Mouse (Mus musculus): ENCODE measurements around the gene Gstm6.

Gstm6 gene

GRCm38 (mm10) chr3:107941261-107941660, 2.3 kb downstream of the Gstm6 start:
- DNase-seq (ENCODE audit: inconsistent age in 2 of 2, low spot score in 1 of 2), result peak in 1 of 2 experiments; percentile 78

GRCm38 (mm10) chr3:107940524-107940923, 3.0 kb downstream of the Gstm6 start:
- DNase-seq (ENCODE audit: inconsistent age in 2 of 2, low spot score in 1 of 2), result no peak

- DNase-seq (ENCODE audit: inconsistent age in 2 of 2, low spot score in 1 of 2), result no peak
Observed at GRCm38 (mm10) chr3:107939830-107940229, 3.7 kb downstream of the Gstm6 start.

- DNase-seq (ENCODE audit: inconsistent age in 2 of 2, low spot score in 1 of 2), result peak; percentile 82 to 93
Observed at GRCm38 (mm10) chr3:107939403-107939802, 4.1 kb downstream of the Gstm6 start.

GRCm38 (mm10) chr3:107935888-107936287, 7.7 kb downstream of the Gstm6 start:
- peak in 1 of 2 experiments; percentile 27 for DNase-seq (ENCODE audit: inconsistent age in 2 of 2, low spot score in 1 of 2)

- DNase-seq (ENCODE audit: inconsistent age in 2 of 2, low spot score in 1 of 2), result peak in 1 of 2 experiments; percentile 68
Observed at GRCm38 (mm10) chr3:107935268-107935667, 8.3 kb downstream of the Gstm6 start.

- peak; percentile 34 to 69 for DNase-seq (ENCODE audit: inconsistent age in 2 of 2, low spot score in 1 of 2)
Observed at GRCm38 (mm10) chr3:107932128-107932527, 11.4 kb downstream of the Gstm6 start.

- DNase-seq (ENCODE audit: inconsistent age in 2 of 2, low spot score in 1 of 2), result peak; percentile 99 to 100
Observed at GRCm38 (mm10) chr3:107931670-107932069, 11.9 kb downstream of the Gstm6 start, which contains the start of gene Gstm7. TSS of gene Gstm7 (minus strand) at chr3:107931817.

GRCm38 (mm10) chr3:107931134-107931533, 12.4 kb downstream of the Gstm6 start:
- DNase-seq (ENCODE audit: inconsistent age in 2 of 2, low spot score in 1 of 2), result no peak

GRCm38 (mm10) chr3:107929731-107930130, 13.8 kb downstream of the Gstm6 start:
- no peak for DNase-seq (ENCODE audit: inconsistent age in 2 of 2, low spot score in 1 of 2)

- DNase-seq (ENCODE audit: inconsistent age in 2 of 2, low spot score in 1 of 2), result peak; percentile 36 to 55
Observed at GRCm38 (mm10) chr3:107929243-107929642, 14.3 kb downstream of the Gstm6 start.

GRCm38 (mm10) chr3:107928691-107929090, 14.9 kb downstream of the Gstm6 start:
- peak; percentile 40 to 76 for DNase-seq (ENCODE audit: inconsistent age in 2 of 2, low spot score in 1 of 2)

GRCm38 (mm10) chr3:107927841-107928240, 15.7 kb downstream of the Gstm6 start:
- DNase-seq (ENCODE audit: inconsistent age in 2 of 2, low spot score in 1 of 2), result peak; percentile 57 to 78

GRCm38 (mm10) chr3:107925335-107925734, 18.2 kb downstream of the Gstm6 start:
- DNase-seq (ENCODE audit: inconsistent age in 2 of 2, low spot score in 1 of 2), result no peak

GRCm38 (mm10) chr3:107920348-107920747, 23.2 kb downstream of the Gstm6 start:
- no peak for DNase-seq (ENCODE audit: inconsistent age in 2 of 2, low spot score in 1 of 2)

GRCm38 (mm10) chr3:107917783-107918408, 25.7 kb downstream of the Gstm6 start:
- DNase-seq (ENCODE audit: inconsistent age in 2 of 2, low spot score in 1 of 2), result peak; percentile 33 to 89

- DNase-seq (ENCODE audit: inconsistent age in 2 of 2, low spot score in 1 of 2), result no peak
Observed at GRCm38 (mm10) chr3:107917097-107917496, 26.5 kb downstream of the Gstm6 start.

- DNase-seq (ENCODE audit: inconsistent age in 2 of 2, low spot score in 1 of 2), result no peak
Observed at GRCm38 (mm10) chr3:107916674-107917073, 26.9 kb downstream of the Gstm6 start.

- no peak for DNase-seq (ENCODE audit: inconsistent age in 2 of 2, low spot score in 1 of 2)
Observed at GRCm38 (mm10) chr3:107905942-107906341, 37.6 kb downstream of the Gstm6 start.

GRCm38 (mm10) chr3:107900955-107901673, 42.4 kb downstream of the Gstm6 start:
- DNase-seq (ENCODE audit: inconsistent age in 2 of 2, low spot score in 1 of 2), result no peak

- DNase-seq (ENCODE audit: inconsistent age in 2 of 2, low spot score in 1 of 2), result no peak
Observed at GRCm38 (mm10) chr3:107898691-107899090, 44.9 kb downstream of the Gstm6 start.
